Mouse (Mus musculus) liver, embryonic 12.5 days (tissue): ENCODE results near the gene Lrrfip1. TPM values are rescaled to one million over a fixed set of nuclear protein-coding genes. Genes with fewer than 3 reads are reported as not detected.

ENCODE experiments used
- ATAC-seq: fragments of 200-750 bp; cut with Nextera tagmentation; 2 replicates; pipeline ENCODE4 v1.8.0; 2017; ENCODE audit warnings: moderate number of reproducible peaks, mild to moderate bottlenecking, moderate library complexity
- H3K27ac ChIP-seq: fragments of 300-500 bp; sonication (generic); 2 replicates; pipeline ENCODE4 v1.5.1; 2016; ENCODE audit warnings: mild to moderate bottlenecking
- H3K27me3 ChIP-seq: fragments of 300-500 bp; sonication (generic); replicated peaks from 2 replicates; pipeline ENCODE4 v1.6.1; 2016; ENCODE audit warnings: mild to moderate bottlenecking, moderate library complexity
- H3K36me3 ChIP-seq: fragments of 300-500 bp; sonication (generic); 2 replicates; pipeline ENCODE4 v1.6.1; 2016; ENCODE audit warnings: mild to moderate bottlenecking, moderate library complexity
- H3K4me1 ChIP-seq: fragments of 300-500 bp; sonication (generic); 2 replicates; pipeline ENCODE4 v1.6.1; 2016
- H3K4me2 ChIP-seq: fragments of 300-500 bp; sonication (generic); 2 replicates; pipeline ENCODE4 v1.6.1; 2016; ENCODE audit warnings: mild to moderate bottlenecking, moderate library complexity
- H3K4me3 ChIP-seq: fragments of 300-500 bp; sonication (generic); 2 replicates; pipeline ENCODE4 v1.5.1; 2016; ENCODE audit warnings: mild to moderate bottlenecking, moderate library complexity
- H3K9ac ChIP-seq: fragments of 300-500 bp; sonication (generic); 2 replicates; pipeline ENCODE4 v1.6.1; 2016; ENCODE audit warnings: mild to moderate bottlenecking, moderate library complexity
- H3K9me3 ChIP-seq: fragments of 300-500 bp; sonication (generic); replicated peaks from 2 replicates; pipeline ENCODE4 v1.6.1; 2016; ENCODE audit warnings: mild to moderate bottlenecking, moderate library complexity
- WGBS: fragments of 180-500 bp; shearing (Covaris S2); methylation state at CpG from one replicate; pipeline ENCODE4 v1.1.7; 2016; ENCODE audit not compliant: insufficient replicate concordance; 5-methylcytosine and 5-hydroxymethylcytosine counted together
- polyA plus RNA-seq: library from polyadenylated mRNA; unstranded; fragments of >200 nt; fragmentation: Nextera tagmentation; extraction: Ambion mirVana; gene quantifications from 2 replicates; pipeline ENCODE4 v1.2.1, GENCODE M21; 2016

Gene Lrrfip1
- polyA plus RNA-seq, 1 experiment from 2014 or later, result 18.1 TPM

DNA sequence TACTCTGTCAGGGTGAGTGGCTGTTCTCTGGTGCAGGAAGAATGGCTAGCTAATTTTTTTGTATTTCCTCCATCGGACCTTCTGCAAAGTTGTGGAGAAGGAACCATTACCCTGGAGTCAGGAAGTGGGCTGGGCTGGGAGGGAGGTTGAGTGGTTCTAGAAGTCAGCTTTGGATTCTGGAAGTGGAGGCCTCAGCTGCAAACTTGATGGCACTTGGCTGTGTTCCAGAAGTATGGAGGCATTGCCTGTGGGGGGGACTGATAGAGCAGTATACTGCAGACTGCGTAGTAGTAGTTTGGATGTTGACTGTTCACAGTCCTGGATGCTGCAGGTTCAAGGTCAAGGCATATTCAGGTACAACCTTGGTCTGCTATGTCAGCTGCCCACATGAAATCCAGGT is 12.2 kb downstream of the Lrrfip1 start:
- WGBS, result 50% methylated on average over 2 of the region's 2 CpGs
- no peak for ATAC-seq
- H3K4me3 ChIP-seq, result no peak overlapping the region
- no peaks in the 10 kb centered on the region for H3K27me3 ChIP-seq
- no peaks in the 10 kb centered on the region for H3K36me3 ChIP-seq
- no peaks in the 10 kb centered on the region for H3K9me3 ChIP-seq
- no peak overlapping the region for H3K9ac ChIP-seq
- no peak overlapping the region for H3K27ac ChIP-seq
- H3K4me2 ChIP-seq, result no peak overlapping the region
- peaks cover 14% of the 10 kb centered on the region for H3K4me1 ChIP-seq

DNA sequence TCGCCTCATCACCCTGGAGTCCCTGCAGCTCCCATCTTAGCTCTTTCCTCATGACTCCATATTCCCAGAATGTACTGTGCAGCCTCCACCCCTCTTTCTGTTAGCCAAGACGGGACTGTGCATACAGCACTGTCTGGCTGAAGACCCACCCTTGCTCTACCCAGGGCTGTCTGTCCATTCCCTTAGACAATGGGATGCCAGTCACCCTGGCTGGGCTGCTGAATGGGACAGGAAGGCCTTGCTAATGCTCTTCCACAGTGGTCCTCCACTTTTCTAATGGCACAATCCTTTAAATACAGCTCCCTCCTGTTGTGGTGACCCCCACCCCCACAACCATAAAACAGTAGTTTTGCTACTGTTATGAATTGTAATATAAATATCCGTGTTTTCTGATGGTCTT is 12.8 kb downstream of the Lrrfip1 start:
- Histone ChIP-seq H3K9ac (no peak overlapping the region), H3K36me3 (no peaks in the 10 kb centered on the region), H3K4me2 (no peak overlapping the region), H3K9me3 (no peaks in the 10 kb centered on the region), H3K4me1 (peaks cover 14% of the 10 kb centered on the region), H3K4me3 (no peak overlapping the region), H3K27ac (no peak overlapping the region), H3K27me3 (no peaks in the 10 kb centered on the region)
- ATAC-seq, result no peak
- 69% methylated on average over 3 of the region's 3 CpGs for WGBS

DNA sequence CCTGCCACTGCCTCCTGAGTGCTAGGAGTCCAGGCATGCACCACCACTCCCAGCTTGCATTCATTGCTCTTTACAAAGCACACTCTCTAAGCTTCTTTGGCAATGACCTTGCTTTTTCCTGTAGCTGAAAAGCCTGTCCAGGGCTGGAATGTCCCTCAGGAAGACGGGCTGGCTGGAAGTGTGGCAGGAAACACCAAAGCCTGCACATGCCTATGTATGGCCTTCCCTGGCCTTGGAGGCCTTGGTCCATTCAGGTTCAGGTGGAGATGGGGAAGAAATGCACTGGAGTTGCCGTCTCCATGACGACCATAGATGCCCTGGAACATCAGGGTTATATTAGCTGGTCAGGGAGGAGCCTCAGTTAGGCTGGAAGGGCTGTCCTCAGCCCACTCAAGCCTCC is 15.3 kb downstream of the Lrrfip1 start:
- H3K4me1 ChIP-seq, result peaks cover 18% of the 10 kb centered on the region
- no peaks in the 10 kb centered on the region for H3K36me3 ChIP-seq
- H3K27me3 ChIP-seq, result no peaks in the 10 kb centered on the region
- no peak overlapping the region for H3K4me3 ChIP-seq
- H3K4me2 ChIP-seq, result no peak overlapping the region
- H3K9me3 ChIP-seq, result no peaks in the 10 kb centered on the region
- no peak overlapping the region for H3K9ac ChIP-seq
- no peak for ATAC-seq
- 63% methylated on average over 3 of the region's 3 CpGs for WGBS
- H3K27ac ChIP-seq, result no peak overlapping the region

DNA sequence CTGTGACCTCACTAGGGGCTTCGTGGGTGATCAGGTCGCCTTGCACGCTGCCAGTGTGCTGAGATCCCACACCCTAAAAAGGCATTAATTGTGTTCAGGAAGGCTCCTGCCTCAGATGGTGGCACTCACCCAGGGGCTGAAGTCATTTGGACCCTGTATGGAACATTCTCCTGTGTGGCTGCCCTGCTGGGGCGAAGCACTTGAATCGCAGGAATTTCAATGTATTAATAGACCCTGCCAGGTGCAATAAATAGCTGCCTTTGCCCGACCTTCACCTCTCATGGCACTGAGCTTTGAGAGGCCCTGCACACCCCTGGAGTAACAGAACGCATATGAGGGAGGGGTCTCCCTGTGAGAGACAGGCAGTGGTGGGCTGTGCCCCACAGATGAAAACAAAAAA is 17.0 kb downstream of the Lrrfip1 start:
- 78% methylated on average over 7 of the region's 7 CpGs for WGBS

DNA sequence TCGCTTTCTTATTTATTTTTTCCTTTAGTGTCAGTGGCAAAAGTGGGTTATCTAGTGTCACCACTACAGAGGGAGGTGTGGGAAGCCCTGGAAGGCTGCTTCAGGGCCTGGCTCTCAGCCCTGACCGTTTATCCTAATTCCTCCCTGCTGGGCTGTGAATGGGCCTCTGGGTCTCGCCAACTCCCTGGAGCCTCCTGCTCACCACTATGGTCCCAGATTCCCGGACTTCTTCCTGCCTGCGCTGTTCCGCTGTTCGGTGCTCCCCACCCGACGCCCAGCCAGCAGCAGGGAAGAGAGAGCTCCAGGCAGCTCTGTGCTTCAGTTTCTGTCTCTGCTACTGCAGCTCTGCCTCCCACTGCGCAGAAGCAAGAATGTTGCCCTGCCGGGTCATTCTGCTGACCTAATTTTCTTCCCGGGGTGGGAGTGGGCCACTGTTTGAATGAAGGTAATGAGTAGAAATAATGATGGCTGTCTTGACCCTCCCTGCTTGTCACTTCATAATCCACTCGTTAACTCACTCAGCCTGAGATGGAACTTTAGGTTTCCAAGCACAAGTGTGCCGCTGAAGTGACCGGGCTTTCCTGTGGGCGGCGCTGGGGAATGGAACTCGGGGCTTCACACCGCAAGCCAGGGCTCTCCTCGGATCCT is 18.7 kb downstream of the Lrrfip1 start:
- H3K9me3 ChIP-seq, result 0 out of 2 replicates have a peak, but pooled peaks cover 7% of the 10 kb centered on the region
- H3K27ac ChIP-seq, result no peak overlapping the region
- no peaks in the 10 kb centered on the region for H3K36me3 ChIP-seq
- peak overlapping the region; percentile 25; the same call in 1 of the 2 replicates for H3K4me2 ChIP-seq
- no peak overlapping the region for H3K9ac ChIP-seq
- WGBS, result 39% methylated on average over 20 of the region's 20 CpGs
- no peak for ATAC-seq
- H3K4me3 ChIP-seq, result no peak overlapping the region
- H3K4me1 ChIP-seq, result peaks cover 12% of the 10 kb centered on the region; the same call in 1 of the 2 replicates
- H3K27me3 ChIP-seq, result no peaks in the 10 kb centered on the region

More for the DNA sequence above, 17.0 kb downstream of the Lrrfip1 start:
- Histone ChIP-seq H3K4me2 (no peak overlapping the region), H3K4me1 (peaks cover 15% of the 10 kb centered on the region), H3K4me3 (no peak overlapping the region), H3K9me3 (0 out of 2 replicates have a peak, but pooled peaks cover 5% of the 10 kb centered on the region), H3K9ac (no peak overlapping the region), H3K27ac (no peak overlapping the region), H3K36me3 (no peaks in the 10 kb centered on the region), H3K27me3 (no peaks in the 10 kb centered on the region)
- ATAC-seq, result no peak

DNA sequence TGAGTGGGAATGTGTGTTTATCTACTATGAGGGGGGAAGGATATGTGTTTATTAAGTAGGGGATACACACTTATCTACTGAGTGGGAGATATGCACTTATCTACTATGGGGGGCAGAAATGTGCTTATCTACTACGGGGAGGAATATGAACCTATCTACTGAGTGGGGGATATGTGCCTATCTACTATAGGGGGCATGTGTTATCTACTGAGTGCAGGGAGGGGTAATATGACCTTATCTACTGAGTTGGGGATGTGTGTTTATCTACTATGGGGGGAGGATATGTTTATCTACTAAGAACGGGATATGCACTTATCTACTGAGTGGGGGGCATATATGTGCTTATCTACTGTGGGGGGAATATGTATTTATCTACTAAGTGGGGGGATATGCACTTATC is 20.8 kb downstream of the Lrrfip1 start:
- H3K36me3 ChIP-seq, result no peaks in the 10 kb centered on the region
- H3K4me3 ChIP-seq, result no peak overlapping the region
- no peak for ATAC-seq
- H3K9ac ChIP-seq, result no peak overlapping the region
- peaks cover 4% of the 10 kb centered on the region for H3K4me1 ChIP-seq
- WGBS, result 36% methylated on average over 2 of the region's 2 CpGs
- H3K27me3 ChIP-seq, result no peaks in the 10 kb centered on the region
- 0 out of 2 replicates have a peak, but pooled peaks cover 7% of the 10 kb centered on the region for H3K9me3 ChIP-seq
- H3K27ac ChIP-seq, result 0 out of 2 replicates have a peak overlapping the region, but pooled peaks have one; percentile 7
- no peak overlapping the region for H3K4me2 ChIP-seq

DNA sequence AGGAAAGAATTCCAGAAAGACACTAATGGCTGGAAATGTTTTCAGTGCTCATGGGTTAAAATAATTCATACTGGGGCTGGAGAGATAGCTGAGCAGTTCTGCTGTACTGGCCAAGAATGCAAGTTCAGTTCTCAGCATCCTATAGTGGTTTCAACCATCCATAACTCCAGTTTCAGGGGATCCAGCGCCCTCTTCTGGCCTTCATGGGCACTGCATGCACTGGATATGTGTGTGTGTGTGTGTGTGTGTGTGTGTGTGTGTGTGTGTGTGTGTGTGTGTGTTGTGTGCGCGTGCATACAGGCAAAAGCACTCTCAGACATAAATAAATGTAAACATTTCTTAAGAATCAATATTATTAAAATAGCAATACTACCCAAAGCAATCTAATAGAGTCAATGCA is 22.8 kb downstream of the Lrrfip1 start:
- Histone ChIP-seq H3K4me3 (no peak overlapping the region), H3K36me3 (no peaks in the 10 kb centered on the region), H3K9me3 (0 out of 2 replicates have a peak, but pooled peaks cover 7% of the 10 kb centered on the region), H3K27me3 (no peaks in the 10 kb centered on the region), H3K9ac (no peak overlapping the region), H3K4me2 (no peak overlapping the region), H3K27ac (no peak overlapping the region), H3K4me1 (peaks cover 4% of the 10 kb centered on the region)
- ATAC-seq, result no peak
- WGBS, result 53% methylated on average over 3 of the region's 3 CpGs

DNA sequence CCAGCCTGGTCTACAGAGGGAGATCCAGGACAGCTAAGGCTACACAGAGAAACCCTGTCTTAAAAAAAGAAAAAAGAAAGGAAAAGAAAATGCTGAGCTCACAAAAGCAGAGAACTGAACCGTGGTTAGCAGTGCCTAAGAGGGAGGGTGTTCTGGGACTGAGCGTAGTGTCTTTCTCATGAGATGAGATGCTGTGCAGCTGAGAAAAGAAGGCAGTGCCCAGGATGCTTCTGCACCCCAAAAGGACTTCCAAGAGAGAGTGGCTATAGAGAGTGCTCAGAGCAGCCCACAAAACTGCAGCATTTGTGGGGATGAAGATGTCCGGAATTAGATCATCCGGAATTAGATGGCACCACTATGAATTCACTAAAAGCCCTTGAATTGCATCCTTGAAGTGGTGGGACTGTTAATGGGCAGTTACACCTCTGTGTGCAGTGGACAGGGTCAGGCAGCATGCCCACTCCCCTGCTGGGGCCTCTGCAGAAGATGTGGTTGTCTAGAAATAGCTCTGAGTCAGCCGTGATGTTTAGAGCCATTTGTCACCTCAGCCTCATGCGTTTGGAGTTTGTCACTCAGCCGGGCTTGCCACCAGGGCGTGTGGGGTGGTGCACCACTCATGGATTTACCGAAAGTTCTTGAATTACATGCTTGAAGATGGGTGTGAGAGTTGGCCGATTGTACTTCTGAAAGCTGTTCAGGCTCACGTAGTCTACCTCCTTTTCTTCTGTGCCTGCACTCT is 23.8 kb downstream of the Lrrfip1 start:
- Histone ChIP-seq H3K36me3 (no peaks in the 10 kb centered on the region), H3K4me3 (no peak overlapping the region), H3K27me3 (no peaks in the 10 kb centered on the region), H3K9ac (no peak overlapping the region), H3K4me1 (peaks cover 3% of the 10 kb centered on the region; the same call in 1 of the 2 replicates), H3K27ac (no peak overlapping the region), H3K4me2 (no peak overlapping the region), H3K9me3 (0 out of 2 replicates have a peak, but pooled peaks cover 7% of the 10 kb centered on the region)
- 65% methylated on average over 11 of the region's 11 CpGs for WGBS
- no peak for ATAC-seq

DNA sequence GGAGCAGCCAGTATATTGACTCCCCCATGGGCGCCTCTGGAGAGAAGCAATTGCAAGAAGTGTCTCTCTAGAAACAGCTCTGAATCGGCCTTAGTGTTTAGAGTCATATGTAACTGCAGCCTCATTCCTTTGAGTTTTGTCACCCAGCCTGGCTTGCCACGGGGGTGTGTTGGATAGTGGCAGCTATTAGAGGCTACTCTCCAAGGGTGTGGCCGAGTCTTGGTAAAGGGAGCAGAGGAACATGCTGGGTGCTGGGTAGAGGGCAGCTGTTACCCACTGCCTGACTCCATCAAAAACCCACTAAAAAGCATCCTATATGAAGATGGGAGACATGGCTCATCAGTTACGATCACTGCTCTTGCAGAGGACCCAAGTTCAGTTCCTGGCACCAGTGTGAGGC is 24.7 kb downstream of the Lrrfip1 start:
- H3K9ac ChIP-seq, result no peak overlapping the region
- no peak overlapping the region for H3K4me2 ChIP-seq
- H3K27ac ChIP-seq, result no peak overlapping the region
- no peaks in the 10 kb centered on the region for H3K27me3 ChIP-seq
- H3K9me3 ChIP-seq, result 0 out of 2 replicates have a peak, but pooled peaks cover 7% of the 10 kb centered on the region
- ATAC-seq, result no peak
- no peaks in the 10 kb centered on the region for H3K36me3 ChIP-seq
- no peak overlapping the region for H3K4me3 ChIP-seq
- no peaks in the 10 kb centered on the region; the same call in 1 of the 2 replicates for H3K4me1 ChIP-seq
- 66% methylated on average over 5 of the region's 5 CpGs for WGBS

DNA sequence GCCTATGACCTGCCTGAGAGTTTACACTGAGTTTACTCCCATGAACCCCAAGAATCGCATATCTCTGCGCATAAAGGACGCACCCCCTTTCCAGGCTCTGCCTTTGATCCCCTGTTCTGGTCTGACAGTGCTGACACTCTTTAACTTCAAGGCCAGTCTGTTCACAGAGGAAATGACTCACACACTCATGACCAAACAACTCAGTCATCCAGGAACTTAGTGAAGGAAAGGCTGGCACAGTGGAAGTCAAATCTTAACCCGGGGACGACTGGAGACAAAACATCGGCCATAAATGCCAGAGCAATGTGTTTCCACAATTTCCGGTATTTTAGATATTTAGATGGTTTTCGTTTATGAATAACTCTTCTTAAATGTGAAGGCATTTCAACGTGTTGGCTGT is 25.4 kb downstream of the Lrrfip1 start:
- Histone ChIP-seq H3K27me3 (no peaks in the 10 kb centered on the region), H3K4me1 (no peaks in the 10 kb centered on the region; the same call in 1 of the 2 replicates), H3K9me3 (0 out of 2 replicates have a peak, but pooled peaks cover 7% of the 10 kb centered on the region), H3K36me3 (no peaks in the 10 kb centered on the region), H3K4me2 (no peak overlapping the region), H3K27ac (no peak overlapping the region), H3K4me3 (no peak overlapping the region), H3K9ac (no peak overlapping the region)
- 41% methylated on average over 9 of the region's 9 CpGs for WGBS
- ATAC-seq, result no peak

DNA sequence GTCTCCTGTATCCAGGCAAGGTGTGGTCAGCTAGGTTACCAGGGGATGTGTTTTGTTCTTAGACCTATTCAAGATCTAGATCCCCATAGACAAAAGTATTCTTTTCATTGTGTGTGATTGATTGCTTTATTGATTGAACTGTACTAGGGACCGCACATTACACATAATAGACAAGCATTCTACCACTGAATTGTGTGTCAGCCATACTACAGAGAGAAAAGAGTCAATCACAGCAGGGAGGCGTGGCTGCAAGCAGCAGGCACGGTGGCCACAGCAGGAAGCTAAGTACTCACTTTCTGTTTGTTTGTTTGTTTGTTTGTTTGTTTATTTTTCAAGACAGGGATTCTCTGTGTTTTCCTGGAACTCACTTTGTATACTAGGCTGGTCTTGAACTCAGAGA is 25.9 kb downstream of the Lrrfip1 start:
- Histone ChIP-seq H3K4me2 (no peak overlapping the region), H3K27ac (no peak overlapping the region), H3K9ac (no peak overlapping the region), H3K4me1 (no peaks in the 10 kb centered on the region; the same call in 1 of the 2 replicates), H3K27me3 (no peaks in the 10 kb centered on the region), H3K9me3 (0 out of 2 replicates have a peak, but pooled peaks cover 7% of the 10 kb centered on the region), H3K36me3 (no peaks in the 10 kb centered on the region), H3K4me3 (no peak overlapping the region)
- no peak for ATAC-seq
- 59% methylated on average over 3 of the region's 3 CpGs for WGBS

DNA sequence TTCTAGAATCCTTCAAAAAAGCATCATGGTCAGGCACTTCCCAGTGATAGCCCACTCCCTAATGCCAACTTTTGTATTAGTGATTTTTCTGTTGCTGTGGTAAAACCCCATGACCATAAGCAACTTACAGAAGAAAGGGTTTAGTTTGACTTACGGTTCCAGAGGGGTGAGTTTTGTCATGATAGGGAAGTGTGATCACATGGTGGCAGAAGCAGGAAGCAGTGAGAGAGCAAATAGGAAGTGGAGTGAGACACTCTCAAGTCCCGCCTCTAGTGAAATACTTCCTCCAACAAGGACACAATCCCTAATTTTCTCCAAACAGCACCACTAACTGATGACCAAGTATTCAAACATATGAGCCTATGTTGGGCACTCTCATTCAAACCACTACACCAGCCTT is 28.4 kb downstream of the Lrrfip1 start:
- H3K4me3 ChIP-seq, result no peak overlapping the region
- 77% methylated on average over 2 of the region's 2 CpGs for WGBS
- no peaks in the 10 kb centered on the region for H3K36me3 ChIP-seq
- H3K27me3 ChIP-seq, result no peaks in the 10 kb centered on the region
- peaks cover under 1% of the 10 kb centered on the region for H3K4me1 ChIP-seq
- H3K9ac ChIP-seq, result no peak overlapping the region
- no peak overlapping the region for H3K4me2 ChIP-seq
- ATAC-seq, result no peak
- no peaks in the 10 kb centered on the region for H3K9me3 ChIP-seq
- H3K27ac ChIP-seq, result no peak overlapping the region
